Mouse (Mus musculus) left cerebral cortex, adult 8-10 months (tissue): ENCODE measurements around the gene Cst6. TPM values are rescaled to one million over a fixed set of nuclear protein-coding genes. Genes with fewer than 3 reads are reported as not detected.

Source experiments
- total RNA-seq, 4 experiments: library from RNA; stranded (reverse); gene quantifications; 2 replicates each; pipeline ENCODE4 v1.2.4; 2022

Cst6 gene
- total RNA-seq, 4 experiments from 2014 or later, result 21.5 to 39.4 (median 34.1) TPM

Other genes with a start within 250 kb of the Cst6 start
- gene Rab1b, start 242.5 kb downstream of the Cst6 start, total RNA-seq, result 100 to 1,000 TPM; 146 to 171 (median 156) TPM
- gene Klc2, start 231.0 kb downstream of the Cst6 start, total RNA-seq, result 100 to 1,000 TPM; 237 to 265 (median 247) TPM
- gene Pacs1, start 76.5 kb downstream of the Cst6 start, total RNA-seq, result 10 to 100 TPM; 63.3 to 64.7 (median 64.5) TPM
- gene Sf3b2, start 54.1 kb downstream of the Cst6 start, total RNA-seq, result 100 to 1,000 TPM; 201 to 220 (median 207) TPM
- gene Gal3st3, start 51.2 kb downstream of the Cst6 start, total RNA-seq, result 10 to 100 TPM; 55.7 to 57.0 (median 56.3) TPM
- not detected for gene Catsper1, start 13.8 kb downstream of the Cst6 start, total RNA-seq
- 10 to 100 TPM; 22.1 to 29.0 (median 23.8) TPM for gene Eif1ad, start 17.2 kb upstream of the Cst6 start, total RNA-seq
- gene Banf1, start 17.6 kb upstream of the Cst6 start, total RNA-seq, result 10 to 100 TPM; 66.5 to 85.5 (median 77.9) TPM
- 100 to 1,000 TPM in 2 of 4 experiments, 10 to 100 TPM in 2; 85.6 to 109 (median 94.2) TPM for gene Sart1, start 39.1 kb upstream of the Cst6 start, total RNA-seq
- gene Tsga10ip, start 53.0 kb upstream of the Cst6 start, total RNA-seq, result not detected
- 100 to 1,000 TPM; 253 to 272 (median 266) TPM for gene Drap1, start 75.4 kb upstream of the Cst6 start, total RNA-seq
- 10 to 100 TPM; 70.4 to 79.1 (median 75.0) TPM for gene AI837181, start 75.6 kb upstream of the Cst6 start, total RNA-seq
- gene Fosl1, start 98.0 kb upstream of the Cst6 start, total RNA-seq, result not detected
- gene Ccdc85b, start 108.3 kb upstream of the Cst6 start, total RNA-seq, result 10 to 100 TPM; 26.2 to 30.7 (median 29.4) TPM
- gene Fibp, start 111.0 kb upstream of the Cst6 start, total RNA-seq, result 100 to 1,000 TPM in 1 of 4 experiments, 10 to 100 TPM in 3; 89.0 to 124 (median 93.6) TPM
- 1 to 10 TPM in 1 of 4 experiments, under 1 TPM in 3; 0.30 to 1.0 (median 0.46) TPM for gene Ctsw, start 118.9 kb upstream of the Cst6 start, total RNA-seq
- gene Efemp2, start 124.4 kb upstream of the Cst6 start, total RNA-seq, result 10 to 100 TPM; 16.0 to 21.9 (median 18.7) TPM
- 10 to 100 TPM; 29.7 to 36.3 (median 35.4) TPM for gene Mus81, start 138.8 kb upstream of the Cst6 start, total RNA-seq
- 1,000 to 10,000 TPM; 1,338 to 1,440 (median 1,412) TPM for gene Cfl1, start 140.9 kb upstream of the Cst6 start, total RNA-seq
- 1 to 10 TPM; 6.6 to 8.6 (median 7.1) TPM for gene 1700020D05Rik, start 154.2 kb upstream of the Cst6 start, total RNA-seq
- 10 to 100 TPM; 82.4 to 93.9 (median 89.3) TPM for gene Snx32, start 161.0 kb upstream of the Cst6 start, total RNA-seq
- not detected for gene Ovol1, start 211.1 kb upstream of the Cst6 start, total RNA-seq
- 1 to 10 TPM; 6.9 to 9.1 (median 7.8) TPM for gene Ap5b1, start 218.5 kb upstream of the Cst6 start, total RNA-seq